10 mouse cellular contexts compared by ENCODE assay signal in genomic region chr10:80887181-80887580, GRCm38 (mm10). TPM values are rescaled to one million over a fixed set of nuclear protein-coding genes. Genes with fewer than 3 reads are reported as not detected.
DNase-seq lines count a peak whose midpoint lies in the region; ATAC-seq and TF ChIP-seq lines count a peak whose summit lies in the region.
"Had no signal": no experiment of that assay in that cellular context is flagged by ENCODE, and none has a peak within 500 bp of the region (broad histone marks: within the 10 kb centered on the region; RNA-seq: fewer than 3 reads in every experiment).

No protein-coding gene starts in this region.

- H3K9me3 ChIP-seq in hindbrain, postnatal 0 days (ENCODE audit: low read length), result no peaks in the 10 kb centered on the region
- H3K9me3 ChIP-seq in hindbrain, embryonic 16.5 days (ENCODE audit: control insufficient read depth, low read length), result no peaks in the 10 kb centered on the region
- H3K9me3 ChIP-seq in midbrain, embryonic 15.5 days, result no peaks in the 10 kb centered on the region
- H3K9me3 ChIP-seq: forebrain, embryonic 12.5 days; intestine, embryonic 15.5 days had no signal

- intact Hi-C loops in heart, postnatal 14 days (cut with DNase I), result no loop called here

- no peak for ATAC-seq in hindbrain, postnatal 0 days
- ATAC-seq in hindbrain, embryonic 16.5 days, result no peak
- ATAC-seq in megakaryocyte progenitor cell, adult 5-6 weeks (replicated peaks; ENCODE audit: poor library complexity), result peak; percentile 83
- no peak for ATAC-seq in inflammation-experienced regulatory T-cells, adult 6 months
- ATAC-seq in midbrain, embryonic 15.5 days (replicated peaks), result no peak
- ATAC-seq: intestine, embryonic 15.5 days had no signal

- TF ChIP-seq POLR2A in cerebellum, adult 2 months (IDR thresholded peaks at IDR 0.05; ENCODE audit: borderline replicate concordance, insufficient read depth, low read length), result no peak

- no peaks in the 10 kb centered on the region for H3K27me3 ChIP-seq in hindbrain, postnatal 0 days (ENCODE audit: insufficient read depth, low read length)
- peaks cover 2% of the 10 kb centered on the region for H3K27me3 ChIP-seq in hindbrain, embryonic 16.5 days (replicated peaks; ENCODE audit: control insufficient read depth, insufficient read depth, low read length)
- H3K27me3 ChIP-seq in cerebellum, adult 2 months (ENCODE audit: control insufficient read depth, insufficient read depth, low read length), result no peaks in the 10 kb centered on the region
- no peaks in the 10 kb centered on the region; the same call in 1 of the 2 replicates for H3K27me3 ChIP-seq in midbrain, embryonic 15.5 days (replicated peaks)

- WGBS in hindbrain, postnatal 0 days, result 49% methylated on average over 11 of the region's 11 CpGs
- WGBS in hindbrain, embryonic 16.5 days, result 53% methylated on average over 10 of the region's 11 CpGs
- WGBS in cerebellum, adult 2 months, result 3% methylated on average over 11 of the region's 11 CpGs
- WGBS in midbrain, embryonic 15.5 days, result 74% methylated on average over 11 of the region's 11 CpGs

- H3K4me2 ChIP-seq in hindbrain, postnatal 0 days (ENCODE audit: low read depth, low read length), result no peak overlapping the region
- H3K4me2 ChIP-seq in hindbrain, embryonic 16.5 days (ENCODE audit: low read length), result no peak overlapping the region
- H3K4me2 ChIP-seq in midbrain, embryonic 15.5 days, result no peak overlapping the region
- H3K4me2 ChIP-seq: forebrain, embryonic 12.5 days; intestine, embryonic 15.5 days had no signal

- no peak overlapping the region for H3K9ac ChIP-seq in hindbrain, postnatal 0 days (replicated peaks; ENCODE audit: low read length)
- no peak overlapping the region for H3K9ac ChIP-seq in hindbrain, embryonic 16.5 days (ENCODE audit: low read depth, low read length)
- H3K9ac ChIP-seq in midbrain, embryonic 15.5 days, result no peak overlapping the region
- H3K9ac ChIP-seq: forebrain, embryonic 12.5 days; intestine, embryonic 15.5 days had no signal

- no peak overlapping the region for H3K27ac ChIP-seq in hindbrain, postnatal 0 days
- no peak overlapping the region for H3K27ac ChIP-seq in hindbrain, embryonic 16.5 days (ENCODE audit: low read depth, low read length)
- no peak overlapping the region for H3K27ac ChIP-seq in cerebellum, adult 2 months (ENCODE audit: insufficient read depth, low read length)
- no peak overlapping the region for H3K27ac ChIP-seq in midbrain, embryonic 15.5 days
- H3K27ac ChIP-seq: forebrain, embryonic 12.5 days; intestine, embryonic 15.5 days had no signal

- H3K36me3 ChIP-seq in hindbrain, postnatal 0 days (ENCODE audit: insufficient read depth, low read length), result no peaks in the 10 kb centered on the region
- no peaks in the 10 kb centered on the region for H3K36me3 ChIP-seq in hindbrain, embryonic 16.5 days (ENCODE audit: control insufficient read depth, insufficient read depth, low read length)
- H3K36me3 ChIP-seq in midbrain, embryonic 15.5 days (replicated peaks), result no peaks in the 10 kb centered on the region
- H3K36me3 ChIP-seq: forebrain, embryonic 12.5 days; intestine, embryonic 15.5 days had no signal

- H3K4me1 ChIP-seq in hindbrain, postnatal 0 days (ENCODE audit: insufficient read depth, low read length), result no peaks in the 10 kb centered on the region
- H3K4me1 ChIP-seq in hindbrain, embryonic 16.5 days (ENCODE audit: control insufficient read depth, insufficient read depth, low read depth, low read length), result no peaks in the 10 kb centered on the region
- H3K4me1 ChIP-seq in cerebellum, adult 2 months (ENCODE audit: control insufficient read depth, insufficient read depth, low read length), result peaks cover 6% of the 10 kb centered on the region
- H3K4me1 ChIP-seq in midbrain, embryonic 15.5 days, result no peaks in the 10 kb centered on the region
- H3K4me1 ChIP-seq: forebrain, embryonic 12.5 days; intestine, embryonic 15.5 days had no signal

- DNase-seq in hindbrain, postnatal 0 days (ENCODE audit: low spot score), result peak; percentile 42
- DNase-seq in cerebellum, adult 2 months, result peak; percentile 84 to 88
- DNase-seq in heart, postnatal 14 days, result peak; percentile 77 to 83
- DNase-seq in retina, embryonic 14.5 days (ENCODE audit: low spot score), result no peak

- no peak for TF ChIP-seq CTCF in hindbrain, postnatal 0 days (IDR thresholded peaks at IDR 0.05; ENCODE audit: low read depth)
- no peak for TF ChIP-seq CTCF in cerebellum, adult 2 months (IDR thresholded peaks at IDR 0.05; ENCODE audit: borderline replicate concordance, insufficient read depth, low read depth, low read length)

- H3K4me3 ChIP-seq in hindbrain, postnatal 0 days (ENCODE audit: low read length), result no peak overlapping the region
- no peak overlapping the region for H3K4me3 ChIP-seq in hindbrain, embryonic 16.5 days (ENCODE audit: low read length)
- H3K4me3 ChIP-seq in cerebellum, adult 2 months (replicated peaks; ENCODE audit: insufficient read depth, low read depth, low read length), result no peak overlapping the region
- H3K4me3 ChIP-seq in midbrain, embryonic 15.5 days, result no peak overlapping the region
- H3K4me3 ChIP-seq: forebrain, embryonic 12.5 days; intestine, embryonic 15.5 days had no signal

RNA-seq across cellular contexts. Expression of gene Timm13, which starts 13.6 kb away (rescaled TPM):
- 150 and 155 TPM in 2 replicates for total RNA-seq in hindbrain, postnatal 0 days (2014; rRNA removed)
- polyA plus RNA-seq in hindbrain, postnatal 0 days (2015; fragmentation: Nextera tagmentation; extraction: Ambion mirVana), result 366 and 369 TPM in 2 replicates
- polyA plus RNA-seq in hindbrain, embryonic 16.5 days (2015; fragmentation: Nextera tagmentation; extraction: Ambion mirVana), result 314 and 364 TPM in 2 replicates
- 208 and 217 TPM in 2 replicates for polyA plus RNA-seq in cerebellum, adult 2 months (2012; rRNA removed)
- total RNA-seq in heart, postnatal 14 days (2021), result 100 to 1,000 TPM; 145 to 161 TPM
- 132 and 150 TPM in 2 replicates for total RNA-seq in megakaryocyte progenitor cell, adult 5-6 weeks (2015)
- total RNA-seq in megakaryocyte progenitor cell, adult 5-6 weeks (2017), result 55.3 and 100 TPM in 2 replicates
- polyA plus RNA-seq in inflammation-experienced regulatory T-cells, adult 6 months (2017; shearing (Covaris generic)), result 100 to 1,000 TPM; 207 to 260 (median 248) TPM
- polyA plus RNA-seq in midbrain, embryonic 15.5 days (2015; fragmentation: Nextera tagmentation; extraction: Ambion mirVana), result 318 and 330 TPM in 2 replicates

RNA-seq across cellular contexts. Expression of gene Tmprss9, which starts 15.5 kb away (rescaled TPM):
- total RNA-seq in hindbrain, postnatal 0 days (2014; rRNA removed), result 0.04 and 0.10 TPM in 2 replicates
- 0.14 and 0.26 TPM in 2 replicates for polyA plus RNA-seq in hindbrain, postnatal 0 days (2015; fragmentation: Nextera tagmentation; extraction: Ambion mirVana)
- polyA plus RNA-seq in hindbrain, embryonic 16.5 days (2015; fragmentation: Nextera tagmentation; extraction: Ambion mirVana), result 0.13 and 0.27 TPM in 2 replicates
- 0.41 and 0.74 TPM in 2 replicates for polyA plus RNA-seq in cerebellum, adult 2 months (2012; rRNA removed)
- total RNA-seq in heart, postnatal 14 days (2021), result not detected
- total RNA-seq in megakaryocyte progenitor cell, adult 5-6 weeks (2015), result not detected in 2 replicates
- not detected in 2 replicates for total RNA-seq in megakaryocyte progenitor cell, adult 5-6 weeks (2017)
- not detected for polyA plus RNA-seq in inflammation-experienced regulatory T-cells, adult 6 months (2017; shearing (Covaris generic))
- polyA plus RNA-seq in midbrain, embryonic 15.5 days (2015; fragmentation: Nextera tagmentation; extraction: Ambion mirVana), result 0.23 and 0.41 TPM in 2 replicates

RNA-seq across cellular contexts. Expression of gene Lmnb2, which starts 30.9 kb away (rescaled TPM):
- 42.3 and 43.2 TPM in 2 replicates for total RNA-seq in hindbrain, postnatal 0 days (2014; rRNA removed)
- polyA plus RNA-seq in hindbrain, postnatal 0 days (2015; fragmentation: Nextera tagmentation; extraction: Ambion mirVana), result 24.8 and 25.6 TPM in 2 replicates
- polyA plus RNA-seq in hindbrain, embryonic 16.5 days (2015; fragmentation: Nextera tagmentation; extraction: Ambion mirVana), result 36.6 and 41.9 TPM in 2 replicates
- polyA plus RNA-seq in cerebellum, adult 2 months (2012; rRNA removed), result 39.0 and 42.8 TPM in 2 replicates
- total RNA-seq in heart, postnatal 14 days (2021), result 1 to 10 TPM; 5.1 to 7.0 TPM
- total RNA-seq in megakaryocyte progenitor cell, adult 5-6 weeks (2015), result 11.7 and 13.9 TPM in 2 replicates
- total RNA-seq in megakaryocyte progenitor cell, adult 5-6 weeks (2017), result 49.3 and 56.9 TPM in 2 replicates
- 1 to 10 TPM; 2.4 to 4.5 (median 3.5) TPM for polyA plus RNA-seq in inflammation-experienced regulatory T-cells, adult 6 months (2017; shearing (Covaris generic))
- 46.9 and 48.9 TPM in 2 replicates for polyA plus RNA-seq in midbrain, embryonic 15.5 days (2015; fragmentation: Nextera tagmentation; extraction: Ambion mirVana)

RNA-seq across cellular contexts. Expression of gene Sppl2b, which starts 32.1 kb away (rescaled TPM):
- total RNA-seq in hindbrain, postnatal 0 days (2014; rRNA removed), result 161 and 174 TPM in 2 replicates
- 76.0 and 76.2 TPM in 2 replicates for polyA plus RNA-seq in hindbrain, postnatal 0 days (2015; fragmentation: Nextera tagmentation; extraction: Ambion mirVana)
- 92.4 and 97.5 TPM in 2 replicates for polyA plus RNA-seq in hindbrain, embryonic 16.5 days (2015; fragmentation: Nextera tagmentation; extraction: Ambion mirVana)
- 123 and 132 TPM in 2 replicates for polyA plus RNA-seq in cerebellum, adult 2 months (2012; rRNA removed)
- total RNA-seq in heart, postnatal 14 days (2021), result 10 to 100 TPM; 26.6 to 28.5 TPM
- 17.7 and 18.2 TPM in 2 replicates for total RNA-seq in megakaryocyte progenitor cell, adult 5-6 weeks (2015)
- 29.4 and 39.4 TPM in 2 replicates for total RNA-seq in megakaryocyte progenitor cell, adult 5-6 weeks (2017)
- 10 to 100 TPM in 2 of 3 experiments, 1 to 10 TPM in 1; 9.6 to 15.0 (median 12.1) TPM for polyA plus RNA-seq in inflammation-experienced regulatory T-cells, adult 6 months (2017; shearing (Covaris generic))
- 85.5 and 89.5 TPM in 2 replicates for polyA plus RNA-seq in midbrain, embryonic 15.5 days (2015; fragmentation: Nextera tagmentation; extraction: Ambion mirVana)

RNA-seq across cellular contexts. Expression of gene Lsm7, which starts 32.2 kb away (rescaled TPM):
- 165 and 189 TPM in 2 replicates for total RNA-seq in hindbrain, postnatal 0 days (2014; rRNA removed)
- 279 and 295 TPM in 2 replicates for polyA plus RNA-seq in hindbrain, postnatal 0 days (2015; fragmentation: Nextera tagmentation; extraction: Ambion mirVana)
- polyA plus RNA-seq in hindbrain, embryonic 16.5 days (2015; fragmentation: Nextera tagmentation; extraction: Ambion mirVana), result 197 and 208 TPM in 2 replicates
- polyA plus RNA-seq in cerebellum, adult 2 months (2012; rRNA removed), result 213 and 215 TPM in 2 replicates
- 10 to 100 TPM; 21.3 to 28.3 TPM for total RNA-seq in heart, postnatal 14 days (2021)
- 125 and 137 TPM in 2 replicates for total RNA-seq in megakaryocyte progenitor cell, adult 5-6 weeks (2015)
- total RNA-seq in megakaryocyte progenitor cell, adult 5-6 weeks (2017), result 307 and 354 TPM in 2 replicates
- 100 to 1,000 TPM; 144 to 210 (median 202) TPM for polyA plus RNA-seq in inflammation-experienced regulatory T-cells, adult 6 months (2017; shearing (Covaris generic))
- 214 and 222 TPM in 2 replicates for polyA plus RNA-seq in midbrain, embryonic 15.5 days (2015; fragmentation: Nextera tagmentation; extraction: Ambion mirVana)
